Mouse (Mus musculus): ENCODE data around the gene Grin2c.

The Grin2c gene

DNA sequence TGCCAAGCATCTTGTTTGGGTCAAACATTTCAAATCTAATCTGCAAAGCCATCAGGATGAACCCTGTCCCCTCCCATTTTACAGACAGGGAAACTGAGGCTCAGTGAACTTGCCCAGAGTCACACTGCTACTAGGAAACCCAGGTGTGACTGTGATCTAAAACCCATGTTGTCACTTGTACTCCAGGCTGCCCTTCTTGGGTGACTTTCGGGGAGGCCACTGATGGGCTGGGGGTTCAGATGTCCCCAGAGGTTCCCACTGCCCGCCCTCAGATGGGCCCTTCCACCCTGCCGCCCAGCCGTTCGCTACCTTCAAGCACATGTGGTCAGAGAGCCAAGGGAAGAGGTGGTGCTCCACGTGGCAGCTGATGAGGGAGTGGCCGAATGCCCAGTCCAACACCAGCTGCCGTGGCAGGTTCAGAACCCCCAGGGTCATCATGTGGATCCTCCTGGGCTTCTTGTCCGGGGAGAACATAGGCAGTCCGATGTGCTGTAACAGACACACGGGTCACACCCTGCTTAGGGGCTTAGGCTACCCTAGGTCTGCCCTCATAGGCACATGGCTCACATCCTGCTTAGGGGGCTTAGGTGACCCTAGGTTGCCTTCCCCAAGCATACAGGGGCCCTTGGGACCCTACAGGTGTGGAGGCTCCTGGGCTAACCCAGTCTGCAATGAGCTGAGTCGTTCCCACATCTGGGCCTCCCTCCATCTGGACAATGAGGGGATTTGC lies 17.0 kb upstream of the Grin2c start:
- no peak for DNase-seq (ENCODE audit: extremely low spot score, low spot score)

DNA sequence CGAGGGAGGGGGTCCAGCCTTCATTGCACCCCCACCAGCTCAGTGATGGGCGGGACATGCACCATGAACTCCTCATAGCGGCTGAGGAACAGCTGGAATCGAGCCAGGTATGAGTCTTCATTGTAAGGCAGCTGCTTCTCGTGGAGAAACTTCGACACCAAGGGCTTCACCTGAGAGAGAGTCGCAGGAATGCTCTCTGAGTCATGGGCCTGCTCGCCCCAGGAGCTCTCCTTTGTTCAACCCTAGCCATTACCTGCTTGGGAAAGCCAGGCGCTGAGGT lies 16.4 kb upstream of the Grin2c start:
- DNase-seq (ENCODE audit: extremely low spot score, low spot score), result no peak

DNA sequence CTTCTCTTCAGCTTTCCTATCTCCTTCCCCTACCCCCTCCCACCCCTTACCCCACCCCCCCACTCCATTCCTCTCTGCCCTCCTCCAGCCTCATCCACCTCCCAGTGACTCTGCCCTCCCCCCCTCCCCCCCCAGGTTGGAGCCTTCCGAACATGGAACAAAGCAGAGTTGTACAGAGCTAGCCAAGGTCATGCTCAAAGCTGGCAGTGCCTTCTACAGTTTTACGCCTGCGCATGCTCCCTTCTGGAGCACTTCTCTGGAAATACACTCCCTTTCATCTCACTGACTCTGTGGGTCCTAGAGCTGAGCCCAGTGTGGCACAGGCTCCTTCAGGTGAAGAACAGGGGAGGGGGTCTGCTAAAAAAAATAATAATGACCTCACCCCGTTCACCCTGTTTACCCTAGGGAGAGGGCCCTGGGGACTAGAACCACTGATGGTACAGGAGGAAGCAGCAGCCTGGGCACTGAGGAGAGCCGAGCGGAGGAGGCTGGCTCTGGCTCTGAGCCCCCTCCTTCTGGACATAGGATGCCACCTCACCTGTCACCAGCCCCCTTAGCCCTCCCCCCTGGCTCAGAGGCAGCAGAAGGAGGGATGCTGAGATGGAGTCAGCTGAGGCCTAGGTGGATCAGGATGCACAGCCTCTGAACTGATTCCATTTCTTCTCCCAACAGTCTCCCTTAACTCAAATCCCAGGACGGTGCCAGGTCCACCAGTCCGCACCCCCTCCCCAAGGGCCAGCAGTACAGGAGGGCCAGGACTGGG lies 15.9 kb upstream of the Grin2c start:
- no peak for DNase-seq (ENCODE audit: extremely low spot score, low spot score)

DNA sequence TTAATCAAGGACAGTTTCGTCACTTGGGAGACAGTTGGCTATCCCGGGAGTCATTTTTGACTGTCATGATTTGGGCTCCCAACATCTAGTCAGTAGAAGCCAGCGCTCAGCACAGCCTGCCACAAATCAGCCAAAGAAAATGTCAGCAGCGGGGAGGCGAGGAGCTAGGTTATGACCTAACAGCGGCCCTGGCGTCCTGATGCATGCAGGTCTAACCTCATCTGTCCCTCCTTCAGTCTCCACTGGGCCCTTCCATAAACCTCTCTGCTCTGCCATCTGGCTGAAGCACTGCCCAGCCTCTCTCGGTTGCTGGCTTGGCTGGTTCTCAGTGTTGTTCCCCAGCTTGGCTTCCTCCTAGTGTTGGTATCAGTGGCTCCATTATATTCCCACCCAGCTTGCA lies 15.3 kb upstream of the Grin2c start:
- DNase-seq (ENCODE audit: extremely low spot score, low spot score), result no peak

DNA sequence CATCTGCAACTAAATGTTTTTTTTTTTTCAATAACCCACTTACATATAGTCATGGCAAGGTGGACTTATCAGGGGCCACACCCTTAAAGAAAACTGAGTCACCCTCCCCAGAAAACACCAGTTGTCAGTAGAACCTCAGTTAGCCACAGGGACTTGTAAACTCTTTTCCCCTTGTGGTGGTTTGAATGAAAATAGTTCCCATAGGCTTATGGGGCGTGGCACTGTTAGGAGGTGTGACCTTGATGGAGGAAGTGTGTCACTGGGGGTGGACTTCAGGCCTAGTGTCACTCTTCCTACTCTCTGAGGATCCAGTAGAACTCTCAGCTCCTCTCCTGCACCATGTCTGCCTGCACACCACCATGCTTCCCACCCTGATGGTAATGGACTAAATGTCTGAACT lies 12.7 kb upstream of the Grin2c start:
- DNase-seq (ENCODE audit: extremely low spot score, low spot score), result no peak

DNA sequence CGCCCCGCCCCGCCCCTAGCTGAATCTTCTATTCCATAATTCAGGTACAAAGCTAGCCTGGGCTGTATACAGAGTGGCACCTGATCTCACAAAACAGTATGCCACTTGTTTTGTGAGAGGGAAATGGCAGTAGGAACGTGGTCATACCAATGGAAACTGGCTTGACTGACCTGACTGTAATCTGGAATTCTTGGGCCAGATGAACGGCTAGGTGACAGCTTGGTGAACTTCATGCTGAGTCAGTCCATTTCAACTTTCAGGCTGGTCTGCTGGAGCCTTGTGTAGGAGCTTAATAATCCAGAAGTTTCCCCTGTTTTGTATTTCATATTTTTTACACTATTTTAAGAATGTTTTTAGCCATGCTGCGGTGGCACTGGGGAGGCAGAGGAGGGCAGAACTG lies 11.1 kb upstream of the Grin2c start:
- no peak for DNase-seq (ENCODE audit: extremely low spot score, low spot score)

DNA sequence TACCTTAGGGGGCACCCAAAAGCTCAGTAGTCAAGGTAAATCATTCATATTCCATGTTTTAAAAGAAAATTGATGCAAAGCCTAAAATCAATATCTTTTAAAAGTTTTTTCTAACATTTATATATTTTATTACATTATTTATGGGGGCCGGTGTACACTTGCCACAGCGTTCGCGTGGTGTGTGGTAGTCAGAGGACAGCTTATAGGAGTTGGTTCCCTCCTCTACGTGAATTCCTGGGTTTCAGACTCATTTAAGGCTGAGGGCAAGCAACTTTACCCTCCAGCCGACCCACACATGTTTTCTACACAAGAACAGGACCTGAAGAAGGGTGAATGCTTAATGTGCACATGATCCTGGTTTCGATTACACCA lies 10.5 kb upstream of the Grin2c start:
- no peak for DNase-seq (ENCODE audit: extremely low spot score, low spot score)

DNA sequence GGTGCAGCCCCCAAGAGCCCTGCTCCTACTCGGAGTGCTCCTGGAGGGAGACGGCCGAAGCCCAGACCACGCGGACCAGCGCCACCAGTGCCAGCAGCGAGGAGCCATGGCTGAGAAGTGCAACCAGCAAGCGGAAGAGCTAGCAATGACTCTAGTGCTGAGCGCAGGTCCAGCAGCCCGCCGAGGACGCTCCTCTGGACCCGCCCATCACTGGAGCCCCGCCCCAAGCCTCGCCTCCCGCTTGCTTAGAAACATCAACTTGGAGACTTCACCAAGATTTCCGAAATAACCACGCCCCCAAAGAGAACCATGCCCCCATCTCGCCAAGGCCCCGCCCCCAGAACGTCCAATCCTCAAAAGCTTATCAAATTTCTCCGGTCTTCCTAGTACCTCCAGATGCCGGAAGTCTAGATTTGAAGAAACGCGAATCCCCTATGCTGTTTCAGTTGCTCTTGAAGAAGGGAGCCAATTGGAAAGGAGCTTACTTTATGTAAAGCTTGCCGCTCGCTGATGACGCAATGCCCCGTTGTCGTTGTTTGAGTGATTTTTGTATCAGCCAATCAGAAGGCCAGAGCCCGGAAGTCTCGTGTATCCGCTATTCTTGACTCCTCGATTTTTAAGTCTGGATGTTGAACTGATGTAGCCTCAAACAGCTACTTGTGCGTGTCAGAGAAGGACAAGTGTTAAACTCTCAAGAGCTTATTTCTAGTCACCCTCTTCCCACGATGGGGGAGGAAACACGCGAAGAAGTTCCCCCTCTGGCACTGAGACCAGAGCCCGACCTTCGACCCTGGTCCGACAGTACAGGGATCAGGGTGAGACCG lies 9.9 kb upstream of the Grin2c start, which contains the start of gene Fdxr:
Fdxr (minus strand) TSS at position 271 of the 824 bp plus-strand sequence.
- peak; percentile 97 for DNase-seq (ENCODE audit: extremely low spot score, low spot score)

DNA sequence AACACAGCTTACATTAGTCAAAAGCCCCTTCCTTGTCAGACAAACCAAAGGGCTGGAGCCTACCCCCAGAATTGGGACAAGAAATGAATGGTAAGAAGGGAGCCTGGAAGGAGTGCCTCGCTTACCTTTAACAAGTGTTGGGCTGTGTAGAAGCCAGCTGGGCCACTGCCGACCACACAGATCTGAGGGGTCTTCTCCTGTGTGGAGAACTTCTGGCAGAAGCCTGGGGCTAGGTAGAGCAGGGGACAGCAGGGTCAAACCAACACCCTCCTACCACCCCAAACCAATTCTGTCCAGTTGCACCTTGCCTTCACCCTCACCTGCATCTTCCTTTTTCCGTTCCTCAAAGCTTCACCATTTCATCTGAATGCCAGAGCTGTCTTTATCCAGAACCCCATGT lies 8.9 kb upstream of the Grin2c start:
- no peak for DNase-seq (ENCODE audit: extremely low spot score, low spot score)

DNA sequence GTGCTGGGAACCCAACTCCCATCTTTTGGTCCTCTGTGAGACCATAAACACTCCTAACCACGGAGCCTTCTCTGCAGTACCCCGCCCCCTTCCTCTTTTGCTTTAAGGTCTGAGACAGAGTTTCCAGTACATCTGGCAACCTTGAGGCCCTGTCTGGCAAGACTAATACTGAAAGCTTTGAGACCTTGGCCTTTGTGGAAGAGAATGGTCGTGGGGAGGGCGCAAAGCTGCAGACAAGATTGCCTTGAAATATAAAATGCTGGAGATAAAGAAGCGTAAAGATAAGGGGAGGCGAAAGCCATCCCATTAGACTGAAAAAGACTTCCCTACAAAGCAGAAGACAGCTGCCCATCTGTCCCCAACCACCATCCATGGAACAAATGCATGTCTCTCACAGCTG lies 8.5 kb upstream of the Grin2c start:
- no peak for DNase-seq (ENCODE audit: extremely low spot score, low spot score)

DNA sequence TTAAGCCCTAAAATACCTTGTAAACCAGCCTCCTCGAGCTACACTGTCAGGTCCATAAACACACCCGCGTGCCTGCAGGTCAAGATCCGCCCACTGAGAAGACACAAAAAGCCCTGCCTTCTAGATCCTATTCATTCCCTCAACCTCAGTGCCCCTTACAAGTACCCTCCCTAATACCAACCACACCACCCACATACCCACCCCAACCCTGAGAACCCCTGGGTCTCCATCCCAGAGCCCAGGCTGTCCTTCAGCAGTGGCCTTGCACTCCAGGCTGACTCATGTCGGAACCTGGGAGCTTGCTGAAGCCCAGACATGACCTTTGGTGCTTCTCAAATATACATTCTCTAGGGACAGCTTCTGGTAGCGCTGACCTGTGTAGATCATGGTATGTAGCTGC lies 7.7 kb upstream of the Grin2c start:
- no peak for DNase-seq (ENCODE audit: extremely low spot score, low spot score)

DNA sequence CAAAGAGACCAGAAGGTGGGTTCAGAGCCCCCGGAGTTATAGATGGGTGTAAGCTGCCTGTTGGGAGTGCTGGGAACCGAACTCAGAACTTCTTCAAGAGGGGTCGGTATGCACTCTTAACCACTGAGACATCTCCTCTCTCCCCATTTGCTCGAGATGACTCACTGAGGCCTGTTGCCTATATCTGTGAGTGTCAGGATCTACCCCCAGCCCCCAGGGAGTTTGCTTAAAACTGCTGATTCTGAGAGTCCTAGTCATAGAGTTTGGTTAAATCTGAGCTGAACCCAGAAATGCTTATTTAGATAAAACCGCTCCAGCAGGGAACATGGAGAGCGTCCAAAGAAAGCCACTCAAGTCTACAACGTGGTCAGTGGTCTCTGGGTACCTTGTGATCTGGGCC lies 7.1 kb upstream of the Grin2c start:
- no peak for DNase-seq (ENCODE audit: extremely low spot score, low spot score)

DNA sequence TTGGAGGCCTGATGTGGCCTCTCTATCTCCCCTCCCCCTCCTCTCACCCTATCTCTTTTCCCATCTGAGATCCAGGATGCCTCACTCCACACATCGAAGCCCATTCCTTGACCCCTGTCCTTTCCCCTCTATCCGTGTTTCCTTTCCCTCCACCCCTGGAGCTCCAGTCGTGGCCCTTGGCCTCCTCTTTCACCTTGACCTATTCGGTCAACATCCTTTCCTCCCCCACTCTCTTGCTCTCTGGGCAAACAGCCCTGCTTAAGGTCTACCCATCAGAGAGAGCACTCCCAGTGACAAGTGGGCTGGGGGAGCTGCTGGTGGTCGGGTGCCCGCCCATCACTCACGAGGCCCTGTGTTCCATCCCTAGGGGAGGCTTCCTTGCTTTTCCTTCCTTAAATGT lies 6.7 kb upstream of the Grin2c start:
- no peak for DNase-seq (ENCODE audit: extremely low spot score, low spot score)

DNA sequence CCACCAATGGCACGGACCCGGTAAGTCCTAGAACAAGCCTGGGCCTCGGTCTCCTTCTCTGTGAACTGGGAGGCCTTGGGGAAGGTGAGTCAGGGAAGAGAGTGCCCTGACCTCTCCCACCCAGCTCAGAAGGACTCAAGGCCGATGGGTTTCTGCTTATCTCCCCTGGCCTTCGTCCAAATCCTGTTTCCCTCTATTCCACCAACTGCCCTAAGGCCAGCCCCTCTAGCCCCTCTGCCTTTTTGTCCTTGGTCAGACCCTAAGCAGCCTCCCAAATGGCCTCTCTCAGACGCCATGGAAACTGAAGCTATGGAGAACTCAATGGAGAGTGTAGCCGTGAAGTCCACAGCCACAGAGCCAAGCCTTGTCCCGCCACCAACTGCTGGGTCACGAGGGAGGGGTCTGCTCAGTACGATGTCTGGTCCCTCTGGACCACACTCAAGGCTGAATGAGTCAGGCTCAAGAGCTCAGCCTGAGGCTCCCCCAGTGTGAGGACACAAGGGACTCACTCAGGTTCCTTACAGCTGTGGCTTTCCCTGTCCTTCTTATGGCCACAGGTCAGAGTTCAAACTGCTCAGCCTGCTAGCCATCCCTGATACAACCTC lies 6.0 kb upstream of the Grin2c start:
- DNase-seq (ENCODE audit: extremely low spot score, low spot score), result no peak

DNA sequence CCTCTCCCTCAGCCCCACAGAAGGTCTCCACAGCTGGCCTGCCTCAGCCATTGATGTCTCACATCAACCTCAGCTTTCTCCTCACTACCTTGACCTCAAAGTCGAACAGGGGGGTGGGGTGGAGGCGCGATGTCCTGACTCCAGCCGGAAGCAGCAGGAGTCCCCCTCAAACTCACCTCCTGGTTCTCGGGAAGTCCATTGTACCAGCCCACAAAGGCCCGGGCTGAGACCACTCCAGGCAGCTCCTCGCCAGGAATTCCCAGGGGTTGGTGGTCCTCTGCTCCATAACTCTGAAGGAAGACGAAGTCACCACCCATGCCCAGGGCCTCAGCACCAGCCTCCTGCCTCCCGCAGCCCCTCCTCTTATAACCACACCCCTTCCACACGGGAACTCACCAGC lies 4.4 kb upstream of the Grin2c start:
- DNase-seq (ENCODE audit: extremely low spot score, low spot score), result no peak

DNA sequence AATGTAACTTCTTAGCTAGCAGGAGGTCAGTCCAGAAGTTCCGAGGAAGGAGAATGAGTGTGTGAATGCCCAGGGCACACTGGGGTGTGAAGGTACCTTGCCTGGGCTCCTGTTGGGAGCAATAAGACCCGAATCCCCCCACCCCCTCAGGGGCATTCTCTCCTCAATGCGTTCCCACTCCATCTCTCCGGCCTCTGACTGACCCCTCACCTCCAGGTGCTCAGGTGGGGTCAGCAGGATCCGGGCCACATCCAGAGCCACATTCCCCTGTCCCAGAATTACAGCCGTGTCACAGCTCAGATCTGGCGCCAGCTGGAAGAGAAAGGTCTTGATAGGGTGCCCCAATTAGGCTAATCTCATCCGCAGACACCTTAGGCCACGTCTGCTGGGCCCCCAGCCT lies 4.0 kb upstream of the Grin2c start:
- no peak for DNase-seq (ENCODE audit: extremely low spot score, low spot score)

DNA sequence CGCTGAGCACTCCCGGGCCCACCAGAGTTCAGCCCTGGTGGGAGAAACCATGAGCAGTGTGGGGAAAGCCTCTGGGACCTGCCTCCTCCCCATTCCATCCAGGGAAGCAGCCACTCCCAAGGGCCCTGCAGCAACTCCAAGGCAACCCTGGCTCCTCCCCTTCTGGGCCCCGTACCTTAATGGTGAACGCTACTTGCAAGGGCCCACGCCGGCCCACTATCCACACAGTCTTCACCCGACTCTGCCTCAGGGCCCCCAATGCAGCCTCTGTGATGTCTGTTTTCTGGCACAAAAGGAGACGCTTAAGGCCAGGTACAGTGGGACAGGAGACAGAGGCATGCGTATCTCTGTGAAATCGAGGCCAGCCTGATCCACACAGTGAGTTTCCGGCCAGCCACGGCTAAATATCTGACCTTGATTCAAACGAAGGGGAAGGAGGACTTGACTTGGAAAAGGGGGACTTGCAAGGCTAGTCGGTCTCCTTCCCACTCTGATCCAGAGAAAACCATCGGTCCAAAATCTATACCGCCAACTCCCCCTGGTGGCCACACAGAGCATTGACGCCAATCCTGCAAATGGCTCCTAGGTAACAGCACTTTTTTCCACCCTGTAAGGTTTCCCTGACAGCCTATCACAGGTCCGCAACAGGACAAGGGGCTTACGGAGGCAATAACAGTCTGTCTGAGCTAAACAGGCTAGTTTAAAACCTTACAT lies 3.3 kb upstream of the Grin2c start:
- peak; percentile 88 for DNase-seq (ENCODE audit: extremely low spot score, low spot score)

DNA sequence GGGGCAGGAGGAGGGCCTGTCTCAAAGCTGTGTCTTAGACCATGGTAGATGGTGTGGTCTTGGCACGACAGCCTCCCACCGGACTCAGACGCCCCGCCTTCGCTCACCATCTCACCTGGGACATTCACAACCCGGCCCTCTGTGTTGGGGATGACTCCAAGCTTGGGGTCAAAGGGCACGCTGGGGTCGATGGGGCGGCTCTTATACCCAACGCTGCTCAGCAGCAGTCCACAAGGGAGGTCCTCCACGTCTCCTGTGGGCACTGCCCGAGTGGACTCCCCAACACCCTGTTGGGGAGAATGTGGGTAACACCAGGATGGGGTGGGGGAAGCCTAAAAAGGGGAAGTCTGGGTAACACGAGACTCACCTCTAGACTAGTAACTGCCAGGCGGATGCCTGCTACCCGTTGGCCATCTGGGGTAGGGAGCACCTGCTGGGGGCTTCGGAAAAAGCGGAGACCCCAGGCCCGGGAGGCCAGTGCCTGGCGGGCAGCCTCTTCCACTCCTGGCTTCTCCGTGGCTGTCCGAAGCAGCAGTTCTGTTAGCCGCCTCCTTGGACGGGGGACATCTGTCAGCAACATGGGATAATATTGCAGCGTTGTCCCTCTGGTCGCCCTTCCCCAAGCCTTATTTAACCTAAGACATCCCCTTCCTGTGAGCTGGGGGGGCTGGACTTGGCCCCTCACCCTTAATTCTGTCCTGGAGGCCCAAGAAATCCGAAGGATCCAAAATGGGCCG lies 2.5 kb upstream of the Grin2c start:
- no peak for DNase-seq (ENCODE audit: extremely low spot score, low spot score)

DNA sequence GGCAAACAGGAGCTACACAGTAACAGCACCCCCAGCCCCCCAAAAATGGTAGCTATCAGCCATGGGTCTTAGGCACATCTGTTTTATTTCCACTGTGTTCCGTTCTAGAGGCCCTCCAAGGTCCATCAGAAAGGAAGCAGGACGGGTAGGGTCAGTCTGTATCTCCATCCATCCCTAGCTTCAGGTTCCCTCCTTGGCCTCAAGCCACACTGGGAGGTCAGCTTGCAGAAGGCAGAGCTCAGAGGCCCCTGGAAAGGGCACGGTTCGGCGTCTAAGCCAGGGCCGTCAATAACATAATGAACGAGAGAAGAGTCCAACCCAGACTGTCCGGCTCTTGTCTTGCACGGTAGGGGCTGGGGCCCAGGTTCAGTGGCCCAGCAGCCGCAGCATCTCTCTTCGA lies 915 bp upstream of the Grin2c start:
- DNase-seq (ENCODE audit: extremely low spot score, low spot score), result no peak

DNA sequence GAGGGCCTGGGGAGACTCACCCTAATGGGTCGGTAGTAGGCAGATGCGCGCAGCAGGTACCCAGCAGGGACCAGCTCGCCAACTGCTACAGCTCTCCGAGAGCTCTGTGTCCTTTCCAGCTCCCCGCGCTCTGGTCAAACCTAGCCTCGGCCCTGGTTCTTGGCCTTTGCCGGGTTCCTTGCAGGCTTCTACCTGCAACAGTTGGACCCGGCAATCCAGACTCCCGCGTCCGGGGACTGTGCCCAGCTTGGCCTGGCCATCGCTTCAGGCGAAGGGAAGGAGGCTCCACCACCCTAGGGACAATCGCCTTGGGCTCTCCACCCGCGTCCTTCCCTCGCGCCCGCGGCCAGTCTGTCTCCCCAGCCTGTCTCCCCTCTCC lies 654 bp downstream of the Grin2c start:
- peak; percentile 51 for DNase-seq (ENCODE audit: extremely low spot score, low spot score)

All from neural tube, embryonic 10.5 days (tissue).